Mouse (Mus musculus) testis, adult 2 months (tissue): ENCODE measurements around the gene Olfr97.

Source experiments
- CTCF ChIP-seq: fragments of 200-500 bp; IDR thresholded peaks from 2 replicates; pipeline ENCODE4 v1.5.1; 2012; ENCODE audit warnings: low read depth, mild to moderate bottlenecking, inconsistent platforms, low read length, moderate library complexity; ENCODE audit not compliant: control insufficient read depth, insufficient read depth, insufficient replicate concordance
- POLR2A ChIP-seq: fragments of 200-500 bp; IDR thresholded peaks from 2 replicates; pipeline ENCODE4 v1.6.1; 2012; ENCODE audit warnings: low read depth, mild to moderate bottlenecking, inconsistent platforms, low read length, moderate library complexity; ENCODE audit not compliant: control insufficient read depth

DNA sequence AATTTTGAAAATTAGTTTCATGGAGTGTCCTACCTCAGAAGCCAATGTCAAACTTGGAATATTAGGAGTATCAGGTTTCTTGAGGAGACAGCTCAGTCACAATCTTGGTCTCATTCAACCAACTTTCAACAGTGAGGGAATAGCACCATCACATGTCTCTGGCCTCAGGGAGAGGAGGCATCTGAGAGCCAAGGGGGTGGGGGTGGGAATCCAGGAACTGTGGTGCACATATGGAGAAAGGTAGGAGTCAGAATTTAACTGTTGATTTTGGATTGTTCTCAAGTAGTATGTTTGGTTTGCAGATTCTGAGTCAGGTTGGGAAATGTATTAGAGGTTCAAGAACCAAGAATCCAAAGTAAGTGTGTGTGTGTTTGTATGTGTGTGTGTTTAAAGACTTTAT, 44.1 kb downstream of the Olfr97 start:
- TF ChIP-seq CTCF (no peak), POLR2A (no peak)
